Mouse (Mus musculus) limb, embryonic 14.5 days (tissue): ENCODE data around the gene Chil3. TPM values are rescaled to one million over a fixed set of nuclear protein-coding genes. Genes with fewer than 3 reads are reported as not detected.

Experiments used
- ATAC-seq: fragments of 200-750 bp; cut with Nextera tagmentation; 2 replicates; pipeline ENCODE4 v1.8.0; 2017; ENCODE audit warnings: low read depth, moderate number of reproducible peaks, moderate TSS enrichment; ENCODE audit not compliant: low FRiP score
- DNase-seq: peaks from one replicate; pipeline ENCODE4 v3.0.0-alpha.2; 2015; ENCODE audit warnings: low spot score
- H3K27ac ChIP-seq: fragments of 300-500 bp; sonication (generic); replicated peaks from 2 replicates; pipeline ENCODE4 v1.5.1; 2014; ENCODE audit warnings: low read depth, mild to moderate bottlenecking, low read length, moderate library complexity, mixed read lengths
- H3K27me3 ChIP-seq: fragments of 300-500 bp; sonication (generic); 2 replicates; pipeline ENCODE4 v1.6.1; 2014; ENCODE audit warnings: low read length, mixed read lengths; ENCODE audit not compliant: control insufficient read depth, insufficient read depth
- H3K36me3 ChIP-seq: fragments of 300-500 bp; sonication (generic); 2 replicates; pipeline ENCODE4 v1.6.1; 2014; ENCODE audit warnings: mild to moderate bottlenecking, low read length, moderate library complexity, mixed read lengths; ENCODE audit not compliant: control insufficient read depth, insufficient read depth
- H3K4me1 ChIP-seq: fragments of 300-500 bp; sonication (generic); 2 replicates; pipeline ENCODE4 v1.6.1; 2014; ENCODE audit warnings: antibody characterized with exemption, low read length, mixed read lengths; ENCODE audit not compliant: control insufficient read depth, insufficient read depth
- H3K4me2 ChIP-seq: fragments of 300-500 bp; sonication (generic); replicated peaks from 2 replicates; pipeline ENCODE4 v1.6.1; 2014; ENCODE audit warnings: low read depth, mild to moderate bottlenecking, low read length, moderate library complexity; ENCODE audit not compliant: severe bottlenecking
- H3K4me3 ChIP-seq: fragments of 300-500 bp; sonication (generic); replicated peaks from 2 replicates; pipeline ENCODE4 v1.5.1; 2014; ENCODE audit warnings: low read length
- H3K9ac ChIP-seq: fragments of 300-500 bp; sonication (generic); 2 replicates; pipeline ENCODE4 v1.6.1; 2014; ENCODE audit warnings: mild to moderate bottlenecking, low read depth, low read length, moderate library complexity; ENCODE audit not compliant: severe bottlenecking
- H3K9me3 ChIP-seq: fragments of 300-500 bp; sonication (generic); 2 replicates; pipeline ENCODE4 v1.6.1; 2016; ENCODE audit warnings: low read length; ENCODE audit not compliant: control insufficient read depth
- POLR2A ChIP-seq: fragments of 200-500 bp; IDR thresholded peaks from 2 replicates; pipeline ENCODE4 v1.8.0; 2012; ENCODE audit warnings: inconsistent platforms, mild to moderate bottlenecking, moderate library complexity, borderline replicate concordance; ENCODE audit not compliant: insufficient read depth, insufficient read length; ENCODE audit errors: extremely low read depth
- WGBS: fragments of 180-500 bp; shearing (Covaris S2); extraction: QIAGEN DNeasy Blood & Tissue Kit; methylation state at CpG from one replicate; pipeline ENCODE4 v1.1.7; 2014; 5-methylcytosine and 5-hydroxymethylcytosine counted together
- polyA plus RNA-seq, 2 experiments: library from polyadenylated mRNA; depleted of rRNA in 1 of 2; stranded (reverse) in 1 of 2; unstranded in 1 of 2; fragments of >200 nt; fragmentation: Nextera tagmentation in 1 of 2; extraction: Ambion mirVana in 1 of 2; gene quantifications; 2 replicates each; pipeline versions ENCODE4 v1.2.1 to v1.2.3; 2012 to 2014

Gene Chil3
- polyA plus RNA-seq, 2 experiments = 0.05 to 0.19 TPM

DNA sequence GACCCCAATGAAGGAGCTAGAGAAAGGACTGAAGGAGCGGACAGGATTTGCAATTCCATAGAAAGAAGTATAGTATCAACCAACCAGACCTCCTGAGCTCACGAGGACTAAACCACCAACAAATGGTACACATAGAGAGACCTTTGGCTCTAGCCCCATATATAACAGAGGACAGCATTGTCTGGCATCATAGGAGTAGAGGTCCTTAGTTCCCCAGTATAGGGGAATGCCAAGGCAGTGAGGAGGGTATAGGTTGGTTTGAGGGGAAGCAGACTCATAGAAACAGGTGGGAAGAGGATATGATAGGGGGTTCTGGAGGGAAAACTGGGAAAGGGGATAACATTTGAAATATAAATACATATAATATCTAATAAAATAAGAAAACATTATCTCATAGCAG, 13.0 kb downstream of the Chil3 start:
- WGBS = 79% methylated on average over 2 of the region's 2 CpGs
- H3K4me1 ChIP-seq = no peaks in the 10 kb centered on the region
- TF ChIP-seq POLR2A = no peak
- H3K9ac ChIP-seq = no peak overlapping the region
- ATAC-seq = no peak
- no peak overlapping the region for H3K4me2 ChIP-seq
- H3K9me3 ChIP-seq = peaks cover 15% of the 10 kb centered on the region; the same call in 1 of the 2 replicates
- H3K27me3 ChIP-seq = no peaks in the 10 kb centered on the region
- no peak overlapping the region for H3K4me3 ChIP-seq
- H3K36me3 ChIP-seq = no peaks in the 10 kb centered on the region
- no peak overlapping the region for H3K27ac ChIP-seq
- DNase-seq = no peak

- Histone ChIP-seq H3K27ac (no peak overlapping the region), H3K4me3 (no peak overlapping the region), H3K9ac (no peak overlapping the region), H3K4me1 (no peaks in the 10 kb centered on the region), H3K27me3 (no peaks in the 10 kb centered on the region), H3K4me2 (no peak overlapping the region), H3K9me3 (peaks cover 21% of the 10 kb centered on the region), H3K36me3 (no peaks in the 10 kb centered on the region)
- DNase-seq = no peak
- no peak for ATAC-seq
- TF ChIP-seq POLR2A = no peak
- 88% methylated on average over 10 of the region's 10 CpGs for WGBS
Observed at GRCm38 (mm10) chr3:106144081-106144480, 23.3 kb downstream of the Chil3 start.

- no peaks in the 10 kb centered on the region for H3K4me1 ChIP-seq
- no peaks in the 10 kb centered on the region for H3K27me3 ChIP-seq
- H3K27ac ChIP-seq = no peak overlapping the region
- 78% methylated on average over 5 of the region's 5 CpGs for WGBS
- no peaks in the 10 kb centered on the region for H3K36me3 ChIP-seq
- no peak overlapping the region for H3K9ac ChIP-seq
- H3K4me3 ChIP-seq = no peak overlapping the region
- no peak for TF ChIP-seq POLR2A
- H3K4me2 ChIP-seq = no peak overlapping the region
- DNase-seq = no peak
- no peak for ATAC-seq
- no peaks in the 10 kb centered on the region; the same call in 1 of the 2 replicates for H3K9me3 ChIP-seq
Observed at GRCm38 (mm10) chr3:106131690-106132089, 35.7 kb downstream of the Chil3 start.

DNA sequence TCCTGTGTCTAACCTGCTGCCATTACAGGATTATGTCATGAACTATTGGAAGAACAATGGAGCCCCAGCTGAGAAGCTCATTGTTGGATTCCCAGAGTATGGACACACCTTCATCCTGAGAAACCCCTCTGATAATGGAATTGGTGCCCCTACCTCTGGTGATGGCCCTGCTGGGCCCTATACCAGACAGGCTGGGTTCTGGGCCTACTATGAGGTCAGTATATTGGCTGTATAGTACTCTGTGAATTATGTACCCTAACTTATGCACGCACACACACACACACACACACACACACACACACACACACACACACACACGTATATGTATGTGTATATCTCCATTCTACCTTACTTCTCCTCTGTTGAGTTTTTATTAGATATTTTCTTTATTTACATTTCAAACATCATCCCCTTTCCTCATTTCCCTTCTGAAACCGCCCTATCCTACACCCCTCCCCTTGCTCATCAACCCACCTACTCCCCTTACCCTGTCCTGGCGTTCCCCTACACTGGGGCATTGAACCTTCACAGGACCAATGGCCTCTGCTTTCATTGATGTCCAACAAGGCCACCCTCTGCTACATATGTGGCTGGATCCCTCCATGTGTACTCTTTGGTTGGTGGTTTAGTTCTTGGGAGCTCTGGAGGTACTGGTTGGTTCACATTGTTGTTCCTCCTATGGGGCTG, 38.4 kb downstream of the Chil3 start:
- Histone ChIP-seq H3K36me3 (no peaks in the 10 kb centered on the region), H3K27ac (no peak overlapping the region), H3K9me3 (peaks cover 5% of the 10 kb centered on the region; the same call in 1 of the 2 replicates), H3K4me1 (no peaks in the 10 kb centered on the region), H3K4me2 (no peak overlapping the region), H3K9ac (no peak overlapping the region), H3K27me3 (no peaks in the 10 kb centered on the region), H3K4me3 (no peak overlapping the region)
- ATAC-seq = no peak
- no peak for DNase-seq
- WGBS = 76% methylated on average over 4 of the region's 4 CpGs
- TF ChIP-seq POLR2A = no peak

GRCm38 (mm10) chr3:106126999-106127398, 40.4 kb downstream of the Chil3 start:
- Histone ChIP-seq H3K27ac (no peak overlapping the region), H3K4me3 (no peak overlapping the region), H3K9me3 (peaks cover 7% of the 10 kb centered on the region; the same call in 1 of the 2 replicates), H3K36me3 (no peaks in the 10 kb centered on the region), H3K4me1 (no peaks in the 10 kb centered on the region), H3K4me2 (no peak overlapping the region), H3K27me3 (no peaks in the 10 kb centered on the region), H3K9ac (no peak overlapping the region)
- ATAC-seq (no peak), DNase-seq (no peak)
- no peak for TF ChIP-seq POLR2A
